Mouse (Mus musculus) hindbrain, embryonic 13.5 days (tissue): ENCODE measurements at regions not wholly inside any gene's neighbourhood (a gene's known extent, or its start where the extent isn't known, plus 50 kb on each side); places are given as distances from the start of the nearest gene placed in this dataset.
A peak's percentile ranks its signal among the peaks of the same experiment; 100 is the strongest.

Experiments used
- ATAC-seq: fragments of 200-750 bp; cut with Nextera tagmentation; 2 replicates; pipeline ENCODE4 v1.8.0; 2017; ENCODE audit warnings: moderate TSS enrichment; ENCODE audit not compliant: low FRiP score
- H3K27ac ChIP-seq: fragments of 300-500 bp; sonication (generic); 2 replicates; pipeline ENCODE4 v1.5.1; 2015; ENCODE audit warnings: inconsistent platforms, mild to moderate bottlenecking, moderate library complexity
- H3K27me3 ChIP-seq: fragments of 300-500 bp; sonication (generic); 2 replicates; pipeline ENCODE4 v1.6.1; 2015; ENCODE audit warnings: mild to moderate bottlenecking, inconsistent platforms
- H3K36me3 ChIP-seq: fragments of 300-500 bp; sonication (generic); 2 replicates; pipeline ENCODE4 v1.6.1; 2015; ENCODE audit warnings: mild to moderate bottlenecking, inconsistent platforms
- H3K4me1 ChIP-seq: fragments of 300-500 bp; sonication (generic); replicated peaks from 2 replicates; pipeline ENCODE4 v1.6.1; 2015; ENCODE audit warnings: inconsistent platforms
- H3K4me2 ChIP-seq: fragments of 300-500 bp; sonication (generic); 2 replicates; pipeline ENCODE4 v1.6.1; 2015; ENCODE audit warnings: inconsistent platforms, mild to moderate bottlenecking, moderate library complexity
- H3K4me3 ChIP-seq: fragments of 300-500 bp; sonication (generic); 2 replicates; pipeline ENCODE4 v1.5.1; 2015; ENCODE audit warnings: mild to moderate bottlenecking, inconsistent platforms
- H3K9ac ChIP-seq: fragments of 300-500 bp; sonication (generic); 2 replicates; pipeline ENCODE4 v1.6.1; 2015; ENCODE audit warnings: mild to moderate bottlenecking, inconsistent platforms
- H3K9me3 ChIP-seq: fragments of 300-500 bp; sonication (generic); 2 replicates; pipeline ENCODE4 v1.6.1; 2016; ENCODE audit warnings: inconsistent platforms
- WGBS: fragments of 180-500 bp; shearing (Covaris S2); methylation state at CpG from one replicate; pipeline ENCODE4 v1.1.7; 2015; 5-methylcytosine and 5-hydroxymethylcytosine counted together

DNA sequence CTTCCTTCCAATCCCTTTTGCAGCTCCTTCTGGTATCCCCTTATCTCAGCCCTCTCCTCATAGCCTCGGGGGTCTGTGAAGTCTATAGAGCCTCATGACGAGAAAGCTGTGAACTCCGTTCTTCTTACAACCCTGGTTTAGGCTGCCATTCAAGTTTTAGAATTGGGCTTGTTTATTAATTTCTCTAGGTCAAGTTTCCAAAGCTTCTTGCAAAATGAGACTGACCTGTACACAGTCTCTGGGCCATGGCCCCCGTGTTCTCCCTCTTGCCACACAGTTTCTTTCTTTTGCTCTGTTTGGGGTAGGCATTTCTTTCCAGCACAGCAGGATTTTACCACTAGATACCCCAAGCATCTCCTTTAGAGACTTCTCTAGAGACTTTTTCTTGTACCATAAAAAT, 322.0 kb upstream of the Zeb2 start:
- no peaks in the 10 kb centered on the region for H3K36me3 ChIP-seq
- ATAC-seq = no peak
- H3K27me3 ChIP-seq = no peaks in the 10 kb centered on the region
- no peak overlapping the region for H3K9ac ChIP-seq
- H3K4me3 ChIP-seq = no peak overlapping the region
- peaks cover 10% of the 10 kb centered on the region; the same call in 1 of the 2 replicates for H3K4me1 ChIP-seq
- H3K27ac ChIP-seq = no peak overlapping the region
- H3K9me3 ChIP-seq = no peaks in the 10 kb centered on the region
- 58% methylated on average over 4 of the region's 4 CpGs for WGBS
- no peak overlapping the region for H3K4me2 ChIP-seq

DNA sequence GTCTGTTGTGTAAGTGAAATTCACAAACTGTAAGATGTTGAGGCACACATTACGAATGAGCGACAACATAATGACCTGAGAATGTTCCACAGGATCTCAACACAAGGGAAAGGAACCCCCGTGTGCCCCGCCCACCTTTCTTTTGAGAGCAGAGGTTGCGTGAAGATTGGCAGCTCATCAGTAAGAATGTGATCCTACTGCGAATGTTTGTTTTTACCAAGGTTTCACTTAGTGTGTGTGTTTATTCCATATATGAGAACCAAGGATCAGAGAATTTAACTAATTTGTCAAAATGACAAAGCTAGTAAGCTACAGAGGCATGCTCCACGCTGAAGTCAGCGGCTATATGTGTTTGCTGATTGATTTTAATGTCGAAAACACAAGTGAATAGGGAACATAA, 321.5 kb upstream of the Zeb2 start:
- Histone ChIP-seq H3K9me3 (no peaks in the 10 kb centered on the region), H3K36me3 (no peaks in the 10 kb centered on the region), H3K4me3 (no peak overlapping the region), H3K4me1 (peaks cover 10% of the 10 kb centered on the region; the same call in 1 of the 2 replicates), H3K27ac (no peak overlapping the region), H3K4me2 (no peak overlapping the region), H3K27me3 (no peaks in the 10 kb centered on the region), H3K9ac (no peak overlapping the region)
- no peak for ATAC-seq
- WGBS = 71% methylated on average over 9 of the region's 9 CpGs

DNA sequence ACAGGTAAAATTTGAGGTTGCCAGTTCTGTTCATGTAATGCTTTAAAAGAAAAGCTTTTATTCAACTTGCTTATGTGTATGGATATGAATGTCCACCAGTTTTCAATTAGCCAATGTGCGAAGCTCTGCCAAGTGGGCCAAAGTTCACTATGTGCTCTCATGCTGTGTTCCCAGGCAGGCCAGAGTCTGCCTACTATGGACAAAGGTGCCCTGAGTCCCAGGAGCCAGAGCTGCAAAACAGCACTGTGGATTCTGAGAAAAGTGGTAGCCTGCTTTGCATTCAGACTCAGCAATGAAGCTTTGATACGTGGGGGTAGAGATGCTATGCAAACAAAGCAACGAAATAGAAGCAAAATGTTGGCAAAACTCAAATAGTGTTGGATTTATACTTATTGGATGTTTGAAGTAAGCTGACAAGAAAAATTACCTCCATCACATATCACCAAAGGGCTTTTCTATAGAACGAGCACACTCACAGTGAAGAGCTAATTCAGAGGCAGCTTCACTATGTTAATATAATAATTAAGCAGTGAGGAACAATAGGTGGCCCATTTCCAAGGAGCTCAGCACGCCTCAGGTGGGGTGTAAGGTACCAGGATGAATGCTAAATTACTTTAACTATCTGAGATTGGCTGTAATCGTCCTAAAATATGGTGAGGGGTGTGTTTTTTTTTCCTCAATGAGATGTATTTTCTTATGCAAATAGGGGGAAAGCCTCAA, 318.2 kb upstream of the Zeb2 start:
- WGBS = 47% methylated on average over 6 of the region's 6 CpGs
- Histone ChIP-seq H3K4me1 (peaks cover 10% of the 10 kb centered on the region; the same call in 1 of the 2 replicates), H3K27ac (no peak overlapping the region), H3K4me2 (no peak overlapping the region), H3K27me3 (no peaks in the 10 kb centered on the region), H3K36me3 (no peaks in the 10 kb centered on the region), H3K9ac (no peak overlapping the region), H3K9me3 (no peaks in the 10 kb centered on the region), H3K4me3 (no peak overlapping the region)
- 0 out of 2 replicates have a peak, but pooled peaks have one; percentile 32 for ATAC-seq

DNA sequence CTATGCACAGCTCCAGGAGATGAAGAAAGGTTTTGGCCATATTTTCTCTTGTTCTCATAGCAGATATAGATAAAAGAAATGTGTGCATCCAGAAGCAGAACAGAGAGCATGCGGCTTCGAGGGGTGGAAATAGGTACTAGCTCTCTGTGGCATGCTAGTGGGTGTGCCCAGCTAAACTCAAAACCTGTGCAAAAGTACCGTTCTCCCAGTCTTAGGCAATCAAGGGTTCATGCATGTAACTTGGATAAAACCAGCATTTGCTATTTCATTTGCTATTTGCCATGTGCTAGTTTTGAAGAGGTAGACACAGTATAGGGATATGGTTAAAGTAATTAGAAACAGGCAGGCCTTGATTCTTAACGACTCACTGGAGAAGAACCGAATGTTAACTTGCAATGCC, 317.6 kb upstream of the Zeb2 start:
- Histone ChIP-seq H3K4me3 (no peak overlapping the region), H3K4me2 (no peak overlapping the region), H3K9me3 (no peaks in the 10 kb centered on the region), H3K27me3 (no peaks in the 10 kb centered on the region), H3K27ac (no peak overlapping the region), H3K9ac (no peak overlapping the region), H3K36me3 (no peaks in the 10 kb centered on the region), H3K4me1 (peaks cover 10% of the 10 kb centered on the region; the same call in 1 of the 2 replicates)
- WGBS = 85% methylated on average over 5 of the region's 5 CpGs
- no peak for ATAC-seq

DNA sequence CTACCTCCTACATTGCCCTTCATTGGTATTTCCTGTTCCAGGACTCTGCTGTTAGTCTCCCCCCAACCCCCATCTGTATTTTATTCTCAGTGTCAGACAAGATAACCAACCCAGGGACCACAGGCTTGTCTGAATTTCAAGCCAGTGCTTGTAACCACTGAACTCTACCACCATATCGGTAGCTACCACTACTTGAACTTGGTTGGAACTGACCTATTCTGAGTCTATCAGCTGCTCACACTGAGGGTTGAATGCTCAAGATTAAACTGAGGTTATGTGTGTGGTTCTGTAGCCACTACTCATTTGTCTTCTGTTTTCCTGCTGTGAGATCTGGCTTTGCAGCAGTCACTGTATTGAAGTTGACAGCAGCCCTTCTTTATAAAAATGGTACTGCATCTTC, 317.0 kb upstream of the Zeb2 start:
- H3K27me3 ChIP-seq = no peaks in the 10 kb centered on the region
- H3K4me3 ChIP-seq = no peak overlapping the region
- no peak overlapping the region for H3K4me2 ChIP-seq
- no peak overlapping the region for H3K9ac ChIP-seq
- no peaks in the 10 kb centered on the region for H3K9me3 ChIP-seq
- H3K4me1 ChIP-seq = peaks cover 10% of the 10 kb centered on the region; the same call in 1 of the 2 replicates
- no peaks in the 10 kb centered on the region for H3K36me3 ChIP-seq
- no peak overlapping the region for H3K27ac ChIP-seq
- WGBS = 89% methylated on average over 1 of the region's 1 CpGs
- ATAC-seq = no peak

DNA sequence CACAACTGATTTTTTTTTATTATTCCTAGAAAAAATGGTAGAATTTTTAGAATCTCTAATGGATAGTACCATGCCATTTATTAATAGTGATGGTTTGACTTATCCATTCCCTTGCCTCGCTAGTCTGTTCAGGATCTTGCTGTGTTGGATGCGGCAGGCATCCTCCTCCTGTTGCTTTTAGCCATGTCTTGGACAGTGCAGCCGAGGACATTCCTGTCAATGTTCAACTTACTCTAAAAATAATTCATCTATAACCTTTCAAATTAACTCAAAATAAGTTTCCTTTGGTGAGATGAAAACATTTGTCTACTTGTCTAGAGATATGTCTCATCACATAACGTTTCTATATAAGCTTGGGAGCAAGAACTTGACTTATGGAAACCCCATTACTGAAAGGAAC, 314.2 kb upstream of the Zeb2 start:
- Histone ChIP-seq H3K4me2 (no peak overlapping the region), H3K4me1 (peaks cover 10% of the 10 kb centered on the region; the same call in 1 of the 2 replicates), H3K36me3 (no peaks in the 10 kb centered on the region), H3K9me3 (no peaks in the 10 kb centered on the region), H3K27me3 (no peaks in the 10 kb centered on the region), H3K27ac (no peak overlapping the region), H3K9ac (no peak overlapping the region), H3K4me3 (no peak overlapping the region)
- 92% methylated on average over 4 of the region's 4 CpGs for WGBS
- no peak for ATAC-seq

DNA sequence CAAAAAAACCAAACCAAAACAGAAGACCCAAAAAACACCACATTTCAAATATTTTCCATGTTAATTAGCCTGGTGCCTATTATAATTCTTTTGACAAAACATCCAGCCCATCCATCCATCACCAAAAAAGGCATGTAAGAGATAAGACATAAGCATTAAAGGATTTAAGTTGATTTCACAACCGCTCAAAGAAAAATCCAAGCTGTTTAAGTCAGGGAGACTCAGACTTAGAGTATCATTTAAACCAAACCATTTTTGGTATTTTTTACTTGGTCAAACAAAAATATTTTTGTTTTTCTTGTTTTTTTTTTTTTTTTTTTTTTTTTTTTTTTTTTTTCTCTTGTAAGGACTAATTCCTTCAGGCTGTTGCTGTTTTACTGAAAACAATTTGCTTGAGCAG, 304.6 kb upstream of the Zeb2 start:
- Histone ChIP-seq H3K36me3 (no peaks in the 10 kb centered on the region), H3K9ac (no peak overlapping the region), H3K4me2 (no peak overlapping the region), H3K4me3 (no peak overlapping the region), H3K27ac (no peak overlapping the region), H3K4me1 (no peaks in the 10 kb centered on the region), H3K9me3 (no peaks in the 10 kb centered on the region), H3K27me3 (no peaks in the 10 kb centered on the region)
- whole genome bisulfite sequencing = 97% methylated on average over 1 of the region's 1 CpGs
- ATAC-seq = no peak

DNA sequence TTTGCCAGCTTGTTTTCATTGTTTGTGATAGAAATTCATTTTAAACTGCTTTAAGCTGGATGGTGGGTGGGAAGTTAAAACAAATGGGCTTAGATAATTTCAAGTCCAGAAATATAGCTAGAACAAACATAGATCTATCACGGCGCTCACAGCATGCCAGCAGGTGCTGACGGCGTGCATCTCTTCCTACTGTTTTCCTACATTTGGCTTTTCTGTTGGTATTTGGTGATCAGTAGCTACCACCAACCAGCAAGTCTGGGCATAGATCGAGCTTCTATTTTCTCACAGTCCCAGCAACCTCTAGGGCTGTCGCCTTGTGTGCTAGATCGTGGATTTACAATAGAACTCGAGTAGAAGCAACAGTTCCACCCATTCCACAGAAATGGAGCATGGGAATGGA, 290.9 kb upstream of the Zeb2 start:
- no peak overlapping the region for H3K4me3 ChIP-seq
- no peaks in the 10 kb centered on the region for H3K27me3 ChIP-seq
- ATAC-seq = no peak
- 91% methylated on average over 8 of the region's 8 CpGs for WGBS
- H3K9ac ChIP-seq = no peak overlapping the region
- no peak overlapping the region for H3K27ac ChIP-seq
- peaks cover 16% of the 10 kb centered on the region for H3K4me1 ChIP-seq
- H3K4me2 ChIP-seq = no peak overlapping the region
- no peaks in the 10 kb centered on the region for H3K36me3 ChIP-seq
- no peaks in the 10 kb centered on the region for H3K9me3 ChIP-seq

DNA sequence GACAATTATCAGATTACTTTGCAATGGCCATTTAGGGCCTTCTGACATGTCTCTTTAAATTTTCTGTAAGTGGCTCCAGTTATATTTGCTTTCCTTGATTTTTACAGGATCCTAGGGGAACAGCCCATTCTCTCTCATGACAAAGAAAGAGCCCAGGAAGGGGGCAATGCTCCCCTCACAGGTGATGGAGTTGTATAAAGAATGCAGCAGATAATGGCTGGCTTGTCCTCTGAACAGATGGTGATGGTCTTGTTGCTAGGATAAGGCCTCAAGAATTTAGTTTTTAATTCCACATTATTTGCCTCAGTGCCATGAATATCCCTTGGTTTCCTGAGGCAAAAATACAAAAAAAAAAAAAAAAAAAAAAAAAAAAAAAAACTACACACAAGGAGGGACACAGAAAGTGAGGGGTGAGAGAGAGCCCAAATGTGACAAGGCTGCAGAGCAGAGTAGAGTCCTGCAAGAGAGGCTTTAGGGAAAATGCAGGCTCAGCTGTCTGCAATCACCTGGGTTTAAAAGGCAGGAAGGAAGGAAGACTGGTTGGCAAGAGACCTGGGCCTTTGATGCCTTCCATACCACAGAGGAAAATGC, 272.8 kb upstream of the Zeb2 start:
- H3K4me3 ChIP-seq = no peak overlapping the region
- no peak overlapping the region for H3K9ac ChIP-seq
- H3K36me3 ChIP-seq = no peaks in the 10 kb centered on the region
- no peaks in the 10 kb centered on the region for H3K27me3 ChIP-seq
- H3K4me2 ChIP-seq = no peak overlapping the region
- no peak overlapping the region for H3K27ac ChIP-seq
- no peak for ATAC-seq
- no peaks in the 10 kb centered on the region; the same call in 1 of the 2 replicates for H3K4me1 ChIP-seq
- no peaks in the 10 kb centered on the region for H3K9me3 ChIP-seq

DNA sequence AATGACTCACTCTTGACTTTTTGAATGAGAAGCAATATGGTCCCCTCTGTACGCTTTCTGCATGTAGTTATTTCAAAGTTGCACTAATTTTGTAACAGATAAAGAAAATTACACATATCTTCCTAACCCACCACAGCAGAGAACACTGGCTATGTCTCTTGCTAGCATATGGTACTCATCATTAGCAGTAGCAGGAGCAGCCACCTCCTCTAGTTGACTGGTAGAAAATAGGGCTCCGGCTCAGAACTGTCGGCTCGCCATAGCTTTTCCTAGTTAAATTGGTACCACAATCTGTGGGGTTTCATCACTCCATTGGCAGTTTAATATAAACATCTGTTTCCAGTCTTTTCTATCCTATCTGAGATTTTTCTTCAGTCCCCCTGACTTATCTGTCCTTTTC, 254.1 kb upstream of the Zeb2 start:
- 98% methylated on average over 4 of the region's 4 CpGs for WGBS

DNA sequence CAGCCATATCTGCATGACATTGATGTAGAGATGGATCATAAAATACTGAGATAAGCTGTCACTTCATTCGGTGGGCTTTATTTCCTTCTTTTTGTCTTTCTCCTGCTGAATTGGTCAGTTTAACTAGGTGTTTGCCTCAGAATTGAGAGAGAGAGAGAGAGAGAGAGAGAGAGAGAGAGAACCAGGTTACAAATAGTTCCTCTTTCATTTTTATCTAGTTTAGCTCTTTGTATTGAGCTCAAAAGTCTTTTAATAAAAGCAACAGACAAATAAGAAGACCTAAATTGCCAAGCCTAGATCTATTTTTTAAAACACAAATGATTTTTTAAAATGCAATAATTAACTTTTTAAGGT, 253.4 kb upstream of the Zeb2 start:
- Histone ChIP-seq H3K4me3 (no peak overlapping the region), H3K27ac (no peak overlapping the region), H3K4me1 (no peaks in the 10 kb centered on the region), H3K27me3 (no peaks in the 10 kb centered on the region), H3K9ac (no peak overlapping the region), H3K9me3 (no peaks in the 10 kb centered on the region), H3K36me3 (no peaks in the 10 kb centered on the region), H3K4me2 (no peak overlapping the region)
- 85% methylated on average over 1 of the region's 1 CpGs for WGBS
- no peak for ATAC-seq

More for the DNA sequence above, 254.1 kb upstream of the Zeb2 start:
- H3K27me3 ChIP-seq = no peaks in the 10 kb centered on the region
- ATAC-seq = no peak
- no peak overlapping the region for H3K4me2 ChIP-seq
- H3K4me1 ChIP-seq = no peaks in the 10 kb centered on the region
- no peak overlapping the region for H3K9ac ChIP-seq
- no peak overlapping the region for H3K4me3 ChIP-seq
- no peaks in the 10 kb centered on the region for H3K9me3 ChIP-seq
- H3K27ac ChIP-seq = no peak overlapping the region
- no peaks in the 10 kb centered on the region for H3K36me3 ChIP-seq

DNA sequence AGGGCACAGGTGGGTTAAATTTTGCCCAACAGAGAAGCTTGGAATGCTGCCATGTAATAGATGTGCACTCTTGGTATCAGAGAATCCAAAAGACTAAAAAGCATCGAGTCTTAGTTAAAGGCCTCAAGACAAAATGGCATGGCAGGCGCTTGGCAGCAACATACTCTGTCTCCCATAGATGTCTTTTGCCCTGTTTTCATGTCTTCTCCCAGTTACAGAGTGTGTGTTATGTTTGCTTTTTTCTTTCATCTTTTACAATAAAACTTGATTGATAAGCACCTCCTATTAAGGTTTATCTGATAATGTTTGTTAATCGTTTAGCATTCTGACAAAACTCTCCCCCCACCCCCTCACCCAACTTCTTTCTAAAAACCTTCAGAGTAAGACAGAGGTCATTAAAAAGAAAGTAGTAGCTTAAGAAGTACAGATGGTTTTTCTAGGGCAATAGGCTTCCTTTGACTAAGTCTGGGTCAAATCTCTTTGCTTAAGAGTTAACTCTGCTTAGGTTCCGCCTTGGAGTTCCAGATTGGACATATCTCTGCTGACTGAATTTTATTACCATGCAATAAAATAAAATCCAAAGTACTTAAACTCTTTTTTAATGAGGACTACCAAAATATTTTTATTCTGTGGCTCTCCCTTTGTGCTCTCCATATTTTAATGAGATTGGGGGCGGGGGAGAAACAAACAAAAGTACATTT, 252.9 kb upstream of the Zeb2 start:
- H3K27ac ChIP-seq = no peak overlapping the region
- H3K4me2 ChIP-seq = no peak overlapping the region
- H3K36me3 ChIP-seq = no peaks in the 10 kb centered on the region
- no peak overlapping the region for H3K4me3 ChIP-seq
- 92% methylated on average over 5 of the region's 5 CpGs for WGBS
- H3K9me3 ChIP-seq = no peaks in the 10 kb centered on the region
- no peaks in the 10 kb centered on the region for H3K27me3 ChIP-seq
- no peaks in the 10 kb centered on the region for H3K4me1 ChIP-seq
- no peak overlapping the region for H3K9ac ChIP-seq
- no peak for ATAC-seq

DNA sequence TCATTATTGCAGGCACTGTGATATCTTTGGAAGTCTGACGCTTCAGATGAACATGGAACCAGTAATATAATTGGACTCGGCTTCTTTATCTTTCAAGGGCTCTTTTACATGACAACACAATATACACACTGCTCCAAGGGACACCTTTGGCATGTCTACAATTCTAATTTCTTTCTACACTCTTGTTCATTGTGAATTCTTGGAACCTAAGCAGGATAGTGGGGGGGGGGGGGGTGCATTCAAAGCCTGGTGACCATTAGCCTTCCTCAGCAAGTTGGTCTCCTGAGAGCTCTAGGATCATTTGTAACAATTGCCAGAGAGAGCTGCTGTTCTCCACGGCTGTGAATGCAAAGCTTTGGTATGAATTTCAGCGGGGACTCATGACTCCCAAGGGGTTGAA, 252.2 kb upstream of the Zeb2 start:
- no peak overlapping the region for H3K4me3 ChIP-seq
- H3K4me1 ChIP-seq = no peaks in the 10 kb centered on the region
- H3K4me2 ChIP-seq = no peak overlapping the region
- no peak overlapping the region for H3K9ac ChIP-seq
- no peaks in the 10 kb centered on the region for H3K36me3 ChIP-seq
- no peak for ATAC-seq
- H3K9me3 ChIP-seq = no peaks in the 10 kb centered on the region
- no peak overlapping the region for H3K27ac ChIP-seq
- no peaks in the 10 kb centered on the region for H3K27me3 ChIP-seq
- WGBS = 57% methylated on average over 4 of the region's 4 CpGs
